Mouse (Mus musculus): ENCODE measurements around the gene Ano2. TPM values are rescaled to one million over a fixed set of nuclear protein-coding genes. Genes with fewer than 3 reads are reported as not detected.

The Ano2 gene
- polyA plus RNA-seq, 1 experiment from 2014 or later = 0.32 TPM

- H3K4me3 ChIP-seq = no peak overlapping the region
- H3K9me3 ChIP-seq (replicated peaks) = no peaks in the 10 kb centered on the region
- H3K4me1 ChIP-seq = peaks cover 7% of the 10 kb centered on the region; the same call in 1 of the 2 replicates
- no peaks in the 10 kb centered on the region for H3K27me3 ChIP-seq (ENCODE audit: low read depth, poor library complexity, severe bottlenecking)
- no peaks in the 10 kb centered on the region for H3K36me3 ChIP-seq
- no peak overlapping the region for H3K27ac ChIP-seq (replicated peaks)
- 95% methylated on average over 5 of the region's 5 CpGs for WGBS
- no peak for DNase-seq (ENCODE audit: low spot score)
These were observed 289.4 kb downstream of the Ano2 start for GRCm38 (mm10) chr6:125979601-125980000.

GRCm38 (mm10) chr6:125984050-125984449 is 293.8 kb downstream of the Ano2 start:
- Histone ChIP-seq H3K36me3 (no peaks in the 10 kb centered on the region), H3K27ac (replicated peaks) (no peak overlapping the region), H3K27me3 (ENCODE audit: low read depth, poor library complexity, severe bottlenecking) (no peaks in the 10 kb centered on the region), H3K4me1 (no peaks in the 10 kb centered on the region), H3K9me3 (replicated peaks) (no peaks in the 10 kb centered on the region), H3K4me3 (no peak overlapping the region)
- WGBS = 92% methylated on average over 4 of the region's 4 CpGs
- no peak for DNase-seq (ENCODE audit: low spot score)

GRCm38 (mm10) chr6:125992731-125993130 is 302.5 kb downstream of the Ano2 start:
- 59% methylated on average over 6 of the region's 6 CpGs for WGBS
- no peaks in the 10 kb centered on the region for H3K36me3 ChIP-seq
- no peak overlapping the region for H3K4me3 ChIP-seq
- no peak overlapping the region for H3K27ac ChIP-seq (replicated peaks)
- H3K27me3 ChIP-seq (ENCODE audit: low read depth, poor library complexity, severe bottlenecking) = no peaks in the 10 kb centered on the region
- no peak for DNase-seq (ENCODE audit: low spot score)
- no peaks in the 10 kb centered on the region for H3K9me3 ChIP-seq (replicated peaks)
- H3K4me1 ChIP-seq = no peaks in the 10 kb centered on the region

GRCm38 (mm10) chr6:126001797-126002196 is 311.6 kb downstream of the Ano2 start:
- Histone ChIP-seq H3K27ac (replicated peaks) (no peak overlapping the region; the same call in 1 of the 2 replicates), H3K36me3 (no peaks in the 10 kb centered on the region), H3K9me3 (replicated peaks) (no peaks in the 10 kb centered on the region), H3K4me1 (peaks cover 27% of the 10 kb centered on the region), H3K4me3 (no peak overlapping the region), H3K27me3 (ENCODE audit: low read depth, poor library complexity, severe bottlenecking) (no peaks in the 10 kb centered on the region)
- DNase-seq (ENCODE audit: low spot score) = no peak
- 31% methylated on average over 2 of the region's 2 CpGs for WGBS

- no peak overlapping the region for H3K4me3 ChIP-seq
- H3K4me1 ChIP-seq = peaks cover 27% of the 10 kb centered on the region
- H3K27me3 ChIP-seq (ENCODE audit: low read depth, poor library complexity, severe bottlenecking) = no peaks in the 10 kb centered on the region
- H3K36me3 ChIP-seq = no peaks in the 10 kb centered on the region
- no peaks in the 10 kb centered on the region for H3K9me3 ChIP-seq (replicated peaks)
- peak overlapping the region; percentile 72 for H3K27ac ChIP-seq (replicated peaks)
- peak; percentile 59 for DNase-seq (ENCODE audit: low spot score)
- 10% methylated on average over 4 of the region's 4 CpGs for WGBS
These were observed 313.0 kb downstream of the Ano2 start for GRCm38 (mm10) chr6:126003002-126003742.

- Histone ChIP-seq H3K36me3 (no peaks in the 10 kb centered on the region), H3K4me3 (no peak overlapping the region), H3K27ac (replicated peaks) (no peak overlapping the region), H3K9me3 (replicated peaks) (no peaks in the 10 kb centered on the region), H3K4me1 (peaks cover 24% of the 10 kb centered on the region), H3K27me3 (ENCODE audit: low read depth, poor library complexity, severe bottlenecking) (no peaks in the 10 kb centered on the region)
- DNase-seq (ENCODE audit: low spot score) = no peak
- 89% methylated on average over 6 of the region's 6 CpGs for WGBS
These were observed 316.4 kb downstream of the Ano2 start for GRCm38 (mm10) chr6:126006647-126007046.

- H3K36me3 ChIP-seq = no peaks in the 10 kb centered on the region
- 50% methylated on average over 3 of the region's 3 CpGs for WGBS
- no peak for DNase-seq (ENCODE audit: low spot score)
- no peaks in the 10 kb centered on the region for H3K4me1 ChIP-seq
- H3K9me3 ChIP-seq (replicated peaks) = no peaks in the 10 kb centered on the region
- no peak overlapping the region for H3K4me3 ChIP-seq
- no peaks in the 10 kb centered on the region for H3K27me3 ChIP-seq (ENCODE audit: low read depth, poor library complexity, severe bottlenecking)
- no peak overlapping the region for H3K27ac ChIP-seq (replicated peaks)
These were observed 318.9 kb downstream of the Ano2 start for GRCm38 (mm10) chr6:126009083-126009482.

- Histone ChIP-seq H3K4me3 (no peak overlapping the region), H3K4me1 (no peaks in the 10 kb centered on the region), H3K9me3 (replicated peaks) (no peaks in the 10 kb centered on the region), H3K27ac (replicated peaks) (no peak overlapping the region), H3K27me3 (ENCODE audit: low read depth, poor library complexity, severe bottlenecking) (no peaks in the 10 kb centered on the region), H3K36me3 (no peaks in the 10 kb centered on the region)
- WGBS = 83% methylated on average over 2 of the region's 2 CpGs
- DNase-seq (ENCODE audit: low spot score) = no peak
These were observed 326.8 kb downstream of the Ano2 start for GRCm38 (mm10) chr6:126016991-126017390.

- Histone ChIP-seq H3K4me1 (no peaks in the 10 kb centered on the region), H3K36me3 (no peaks in the 10 kb centered on the region), H3K9me3 (replicated peaks) (no peaks in the 10 kb centered on the region), H3K27me3 (ENCODE audit: low read depth, poor library complexity, severe bottlenecking) (no peaks in the 10 kb centered on the region), H3K4me3 (no peak overlapping the region), H3K27ac (replicated peaks) (no peak overlapping the region)
- 76% methylated on average over 1 of the region's 1 CpGs for WGBS
- no peak for DNase-seq (ENCODE audit: low spot score)
These were observed 328.2 kb downstream of the Ano2 start for GRCm38 (mm10) chr6:126018411-126018810.

- 73% methylated on average over 8 of the region's 8 CpGs for WGBS
- Histone ChIP-seq H3K27me3 (ENCODE audit: low read depth, poor library complexity, severe bottlenecking) (no peaks in the 10 kb centered on the region), H3K4me3 (no peak overlapping the region), H3K36me3 (no peaks in the 10 kb centered on the region), H3K27ac (replicated peaks) (no peak overlapping the region), H3K9me3 (replicated peaks) (no peaks in the 10 kb centered on the region), H3K4me1 (peaks cover 12% of the 10 kb centered on the region)
- no peak for DNase-seq (ENCODE audit: low spot score)
These were observed 343.6 kb downstream of the Ano2 start for GRCm38 (mm10) chr6:126033693-126034402.

- peaks cover 12% of the 10 kb centered on the region for H3K4me1 ChIP-seq
- no peaks in the 10 kb centered on the region for H3K36me3 ChIP-seq
- no peak overlapping the region for H3K4me3 ChIP-seq
- 41% methylated on average over 2 of the region's 2 CpGs for WGBS
- no peak overlapping the region for H3K27ac ChIP-seq (replicated peaks)
- H3K27me3 ChIP-seq (ENCODE audit: low read depth, poor library complexity, severe bottlenecking) = no peaks in the 10 kb centered on the region
- no peak for DNase-seq (ENCODE audit: low spot score)
- H3K9me3 ChIP-seq (replicated peaks) = no peaks in the 10 kb centered on the region
These were observed 344.1 kb downstream of the Ano2 start for GRCm38 (mm10) chr6:126034403-126034724.

GRCm38 (mm10) chr6:126034728-126035127 is 344.5 kb downstream of the Ano2 start:
- Histone ChIP-seq H3K9me3 (replicated peaks) (no peaks in the 10 kb centered on the region), H3K4me1 (peaks cover 12% of the 10 kb centered on the region), H3K27me3 (ENCODE audit: low read depth, poor library complexity, severe bottlenecking) (no peaks in the 10 kb centered on the region), H3K4me3 (no peak overlapping the region), H3K36me3 (no peaks in the 10 kb centered on the region), H3K27ac (replicated peaks) (no peak overlapping the region)
- no peak for DNase-seq (ENCODE audit: low spot score)
- 88% methylated on average over 7 of the region's 7 CpGs for WGBS

GRCm38 (mm10) chr6:126035621-126036020 is 345.4 kb downstream of the Ano2 start:
- no peak for DNase-seq (ENCODE audit: low spot score)

More at GRCm38 (mm10) chr6:126035621-126036020, 345.4 kb downstream of the Ano2 start:
- peaks cover 12% of the 10 kb centered on the region for H3K4me1 ChIP-seq
- no peak overlapping the region for H3K4me3 ChIP-seq
- no peak overlapping the region for H3K27ac ChIP-seq (replicated peaks)
- H3K36me3 ChIP-seq = no peaks in the 10 kb centered on the region
- 84% methylated on average over 2 of the region's 2 CpGs for WGBS
- no peaks in the 10 kb centered on the region for H3K27me3 ChIP-seq (ENCODE audit: low read depth, poor library complexity, severe bottlenecking)
- no peaks in the 10 kb centered on the region for H3K9me3 ChIP-seq (replicated peaks)
